Mouse (Mus musculus) myocyte (in vitro differentiated cells): ENCODE data around the gene Slc16a8. TPM values are rescaled to one million over a fixed set of nuclear protein-coding genes. Genes with fewer than 3 reads are reported as not detected.

Source experiments
- H3K27me3 ChIP-seq: one replicate; pipeline ENCODE4 v1.6.1; 2011; ENCODE audit not compliant: control insufficient read depth, insufficient read depth, insufficient read length
- H3K36me3 ChIP-seq: one replicate; pipeline ENCODE4 v1.6.1; 2011; ENCODE audit not compliant: control insufficient read depth, insufficient read depth
- H3K4me2 ChIP-seq: one replicate; pipeline ENCODE4 v1.6.1; 2011; ENCODE audit warnings: low read depth, control low read depth
- H3K4me3 ChIP-seq: one replicate; pipeline ENCODE4 v1.5.1; 2011; ENCODE audit warnings: mild to moderate bottlenecking, control low read depth, moderate library complexity
- H3K79me2 ChIP-seq: one replicate; pipeline ENCODE4 v1.6.1; 2011; ENCODE audit not compliant: control insufficient read depth, insufficient read depth
- H3ac ChIP-seq: one replicate; pipeline ENCODE4 v1.6.1; 2011; ENCODE audit not compliant: control insufficient read depth, insufficient read length
- CEBPB ChIP-seq: IDR thresholded peaks from 2 replicates; pipeline ENCODE4 v1.6.1; 2011; ENCODE audit warnings: mild to moderate bottlenecking, moderate library complexity; ENCODE audit not compliant: poor library complexity, insufficient read depth, severe bottlenecking
- E2F4 ChIP-seq: IDR thresholded peaks from one replicate; pipeline ENCODE4 v1.6.1; 2011; ENCODE audit warnings: mild to moderate bottlenecking, control low read depth, moderate library complexity; ENCODE audit not compliant: insufficient read depth
- MAX ChIP-seq: IDR thresholded peaks from one replicate; pipeline ENCODE4 v1.6.1; 2011; ENCODE audit warnings: low read depth, mild to moderate bottlenecking, control low read depth
- MYOD1 ChIP-seq, 3 experiments: IDR thresholded peaks; one replicate each; pipeline ENCODE4 v1.6.1; 2011; ENCODE audit warnings: control low read depth in 2 of 3, low read depth in 2 of 3, mild to moderate bottlenecking in 2 of 3, moderate library complexity in 1 of 3; ENCODE audit not compliant: insufficient read length in 2 of 3, control insufficient read depth in 1 of 3
- MYOG ChIP-seq, 3 experiments: IDR thresholded peaks; one replicate each; pipeline ENCODE4 v1.6.1; 2011; ENCODE audit warnings: control low read depth in 2 of 3, low read depth in 2 of 3, mild to moderate bottlenecking in 2 of 3; ENCODE audit not compliant: insufficient read length in 2 of 3, control insufficient read depth in 1 of 3, insufficient read depth in 1 of 3
- POLR2A ChIP-seq: IDR thresholded peaks from one replicate; pipeline ENCODE4 v1.6.1; 2011; ENCODE audit warnings: low read depth, mild to moderate bottlenecking, control low read depth, moderate library complexity; ENCODE audit not compliant: insufficient read length
- POLR2AphosphoS2 ChIP-seq: IDR thresholded peaks from one replicate; pipeline ENCODE4 v1.6.1; 2011; ENCODE audit warnings: low read depth, control low read depth; ENCODE audit not compliant: insufficient read length
- REST ChIP-seq: IDR thresholded peaks from one replicate; pipeline ENCODE4 v1.6.1; 2011; ENCODE audit warnings: mild to moderate bottlenecking, control low read depth, moderate library complexity; ENCODE audit not compliant: insufficient read depth, insufficient read length
- SRF ChIP-seq: IDR thresholded peaks from one replicate; pipeline ENCODE4 v1.6.1; 2011; ENCODE audit warnings: low read depth; ENCODE audit not compliant: control insufficient read depth, insufficient read length
- TCF12 ChIP-seq: IDR thresholded peaks from one replicate; pipeline ENCODE4 v1.6.1; 2011; ENCODE audit warnings: mild to moderate bottlenecking, control low read depth; ENCODE audit not compliant: poor library complexity, insufficient read depth, severe bottlenecking
- TCF3 ChIP-seq: IDR thresholded peaks from one replicate; pipeline ENCODE4 v1.6.1; 2011; ENCODE audit warnings: low read depth, control low read depth; ENCODE audit not compliant: insufficient read length
- USF1 ChIP-seq: IDR thresholded peaks from one replicate; pipeline ENCODE4 v1.6.1; 2011; ENCODE audit warnings: low read depth, mild to moderate bottlenecking, control low read depth, moderate library complexity
- polyA plus RNA-seq: library from polyadenylated mRNA; unstranded; fragments of >200 nt; fragmentation: generic; extraction: Trizol; gene quantifications from one replicate; pipeline ENCODE4 v1.2.1, GENCODE M21; 2012; ENCODE audit warnings: missing spikeins

The Slc16a8 gene
- polyA plus RNA-seq, 1 experiment, result 0.25 TPM

DNA sequence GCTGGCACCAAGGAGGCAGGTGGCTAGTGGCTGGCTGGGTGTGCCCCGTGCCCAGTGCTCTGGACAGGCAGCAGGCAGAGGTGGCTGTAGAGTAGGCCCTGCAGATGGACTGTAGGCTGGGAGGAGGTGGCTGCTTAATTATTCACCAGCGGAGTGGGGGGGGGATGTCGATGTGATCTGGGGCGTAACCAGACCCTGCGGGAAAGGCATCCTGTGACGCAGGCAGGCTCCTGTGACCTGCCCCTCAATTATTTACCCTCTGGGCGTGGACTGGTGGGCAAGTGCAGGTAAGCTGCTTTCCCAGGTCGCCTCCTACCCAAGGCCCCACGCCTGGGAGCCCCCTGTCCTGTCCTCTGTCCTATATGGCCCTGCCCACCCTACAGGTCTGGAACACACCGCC, 30.8 kb upstream of the Slc16a8 start, which contains the start of gene Baiap2l2:
Gene Baiap2l2 (minus strand): TSS at position 139 of the 400 bp plus-strand sequence.
- TF ChIP-seq CEBPB (no peak), MYOG (IDR thresholded peaks at IDR 0.05; ENCODE audit: control insufficient read depth in 1 of 3, insufficient read depth in 1 of 3, insufficient read length in 2 of 3, low read depth in 2 of 3) (no peak), SRF (no peak), USF1 (no peak)
- Histone ChIP-seq H3K79me2 (no peaks in the 10 kb centered on the region), H3K27me3 (peaks cover 4% of the 10 kb centered on the region), H3K4me3 (no peak within 1 kb of the TSS), H3ac (no peak within 1 kb of the TSS), H3K36me3 (peaks cover 8% of the 10 kb centered on the region), H3K4me2 (no peak within 1 kb of the TSS)

DNA sequence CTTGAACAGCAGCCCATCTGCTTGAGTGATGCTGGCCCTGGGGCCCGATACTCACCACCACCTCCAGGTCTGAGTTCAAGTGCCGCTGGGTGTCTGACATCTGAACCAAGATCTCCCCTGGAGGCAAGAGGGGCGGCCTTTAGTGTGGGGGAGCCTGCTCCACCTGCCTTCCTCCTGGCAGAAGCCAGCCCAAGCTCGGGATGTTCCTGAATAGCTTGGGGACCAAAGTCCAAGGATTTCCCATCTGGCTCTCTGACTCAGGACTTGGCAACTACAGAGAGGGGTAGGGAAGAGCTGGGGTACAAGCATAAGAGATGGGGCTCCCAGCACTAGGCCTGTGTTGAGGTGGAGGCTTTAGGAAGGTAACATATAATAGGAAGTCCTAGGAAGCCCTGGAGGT, 28.8 kb upstream of the Slc16a8 start:
- TF ChIP-seq POLR2AphosphoS2, result no peak
- TF ChIP-seq MAX, result no peak
- TF ChIP-seq CEBPB, result no peak
- TF ChIP-seq TCF3, result no peak
- no peak for TF ChIP-seq TCF12
- TF ChIP-seq MYOG (IDR thresholded peaks at IDR 0.05; ENCODE audit: control insufficient read depth in 1 of 3, insufficient read depth in 1 of 3, insufficient read length in 2 of 3, low read depth in 2 of 3), result no peak
- no peak for TF ChIP-seq SRF
- TF ChIP-seq POLR2A, result no peak
- no peak for TF ChIP-seq MYOD1 (IDR thresholded peaks at IDR 0.05; ENCODE audit: control insufficient read depth in 1 of 3, insufficient read length in 2 of 3, low read depth in 2 of 3)
- no peak for TF ChIP-seq REST
- TF ChIP-seq E2F4, result no peak
- no peak for TF ChIP-seq USF1
- H3K27me3 ChIP-seq, result peaks cover 4% of the 10 kb centered on the region
- no peak overlapping the region for H3K4me2 ChIP-seq
- peaks cover 8% of the 10 kb centered on the region for H3K36me3 ChIP-seq
- H3ac ChIP-seq, result no peak overlapping the region
- H3K79me2 ChIP-seq, result no peaks in the 10 kb centered on the region
- H3K4me3 ChIP-seq, result no peak overlapping the region

DNA sequence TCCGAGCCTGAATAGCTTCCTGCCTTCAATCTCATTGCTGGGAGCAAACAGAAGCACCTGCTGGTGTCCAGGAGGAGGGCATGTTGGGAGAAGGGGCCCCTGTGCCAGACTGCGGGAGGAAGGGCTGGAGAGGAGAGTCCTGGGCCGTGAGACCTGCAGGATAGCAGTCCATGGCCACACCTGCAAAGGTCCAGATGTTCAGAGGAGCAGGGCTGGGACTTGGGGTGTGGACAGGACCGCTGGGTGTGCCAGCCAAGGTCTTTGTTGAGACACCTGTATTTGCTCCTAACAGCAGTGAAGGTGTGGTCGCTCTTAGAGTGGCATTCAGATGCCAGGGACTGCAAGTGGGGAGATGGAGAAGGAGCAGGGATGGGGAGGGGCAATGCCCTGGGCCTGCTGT, 27.9 kb upstream of the Slc16a8 start:
- no peak overlapping the region for H3K4me2 ChIP-seq
- peaks cover 6% of the 10 kb centered on the region for H3K36me3 ChIP-seq
- no peaks in the 10 kb centered on the region for H3K79me2 ChIP-seq
- no peak for TF ChIP-seq MYOG (IDR thresholded peaks at IDR 0.05; ENCODE audit: control insufficient read depth in 1 of 3, insufficient read depth in 1 of 3, insufficient read length in 2 of 3, low read depth in 2 of 3)
- no peak for TF ChIP-seq TCF12
- TF ChIP-seq MAX, result no peak
- TF ChIP-seq POLR2AphosphoS2, result no peak
- no peak for TF ChIP-seq REST
- TF ChIP-seq POLR2A, result no peak
- TF ChIP-seq TCF3, result no peak
- TF ChIP-seq USF1, result no peak
- no peak for TF ChIP-seq E2F4
- no peak for TF ChIP-seq SRF
- no peak for TF ChIP-seq MYOD1 (IDR thresholded peaks at IDR 0.05; ENCODE audit: control insufficient read depth in 1 of 3, insufficient read length in 2 of 3, low read depth in 2 of 3)
- TF ChIP-seq CEBPB, result no peak
- no peak overlapping the region for H3K4me3 ChIP-seq
- peaks cover 4% of the 10 kb centered on the region for H3K27me3 ChIP-seq
- H3ac ChIP-seq, result no peak overlapping the region

DNA sequence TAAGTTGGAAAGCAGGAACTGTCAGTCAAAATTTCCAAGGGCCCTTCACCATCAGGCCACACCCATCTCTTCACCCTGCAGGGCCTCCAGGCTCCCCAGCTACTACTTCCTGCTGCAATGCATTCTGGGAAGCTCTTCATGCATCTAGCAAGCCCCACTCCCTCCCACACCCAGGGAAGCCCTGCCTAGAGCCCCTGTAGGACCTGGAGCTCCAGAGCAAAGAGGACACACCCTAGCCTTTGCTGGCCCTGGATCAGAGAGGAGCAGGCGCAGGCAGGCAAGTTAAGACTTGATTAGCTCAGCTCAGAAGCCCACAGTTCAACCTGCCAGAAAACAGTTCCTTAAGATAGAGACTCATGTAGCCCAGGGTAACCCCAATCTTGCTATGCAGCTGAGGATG, 26.8 kb upstream of the Slc16a8 start:
- H3K4me3 ChIP-seq, result no peak overlapping the region
- H3K27me3 ChIP-seq, result peaks cover 4% of the 10 kb centered on the region
- H3K36me3 ChIP-seq, result peaks cover 2% of the 10 kb centered on the region
- TF ChIP-seq E2F4 (no peak), USF1 (no peak), SRF (no peak), POLR2AphosphoS2 (no peak), CEBPB (no peak), MYOD1 (IDR thresholded peaks at IDR 0.05; ENCODE audit: control insufficient read depth in 1 of 3, insufficient read length in 2 of 3, low read depth in 2 of 3) (no peak), REST (no peak), MAX (no peak), TCF3 (no peak), TCF12 (no peak), POLR2A (no peak), MYOG (IDR thresholded peaks at IDR 0.05; ENCODE audit: control insufficient read depth in 1 of 3, insufficient read depth in 1 of 3, insufficient read length in 2 of 3, low read depth in 2 of 3) (no peak)
- no peaks in the 10 kb centered on the region for H3K79me2 ChIP-seq
- no peak overlapping the region for H3K4me2 ChIP-seq
- H3ac ChIP-seq, result no peak overlapping the region

DNA sequence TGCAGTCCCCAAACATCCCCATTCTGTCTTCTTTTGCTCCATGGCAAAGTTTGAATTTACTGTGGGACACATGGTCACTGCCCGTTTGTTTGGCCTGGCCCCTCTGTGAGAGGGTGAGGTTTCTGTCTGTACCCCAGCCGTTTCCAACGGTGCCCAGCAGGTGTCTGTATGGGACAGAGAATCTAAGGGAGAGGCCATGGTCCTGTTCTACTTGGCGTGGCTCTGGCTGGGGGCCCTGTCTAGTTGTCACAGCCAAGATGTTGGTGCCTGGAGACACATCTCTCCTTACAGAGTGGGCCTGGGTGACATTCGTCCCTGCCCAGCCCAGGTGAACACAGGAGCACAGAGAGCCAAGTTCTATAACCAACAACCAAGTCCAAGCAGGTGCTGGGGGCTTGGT, 26.3 kb upstream of the Slc16a8 start:
- H3K4me2 ChIP-seq, result no peak overlapping the region
- no peak overlapping the region for H3ac ChIP-seq
- TF ChIP-seq REST (no peak), MYOD1 (IDR thresholded peaks at IDR 0.05; ENCODE audit: control insufficient read depth in 1 of 3, insufficient read length in 2 of 3, low read depth in 2 of 3) (no peak), CEBPB (no peak), USF1 (no peak), E2F4 (no peak), TCF3 (no peak), MYOG (IDR thresholded peaks at IDR 0.05; ENCODE audit: control insufficient read depth in 1 of 3, insufficient read depth in 1 of 3, insufficient read length in 2 of 3, low read depth in 2 of 3) (no peak), POLR2AphosphoS2 (no peak), MAX (no peak), POLR2A (no peak), SRF (no peak), TCF12 (no peak)
- no peak overlapping the region for H3K4me3 ChIP-seq
- H3K79me2 ChIP-seq, result no peaks in the 10 kb centered on the region
- H3K27me3 ChIP-seq, result peaks cover 4% of the 10 kb centered on the region
- no peaks in the 10 kb centered on the region for H3K36me3 ChIP-seq
